Mouse (Mus musculus): Measurements from ENCODE around the gene Numa1.

GRCm38 (mm10) chr7:101886274-101886673, 47.6 kb upstream of the Numa1 start:
- TF ChIP-seq CTCF (conservative IDR thresholded peaks at IDR 0.05; ENCODE audit: insufficient read depth, insufficient read length, low read depth, low read length) (no peak), POLR2A (IDR thresholded peaks at IDR 0.05; ENCODE audit: low read depth, low read length) (no peak)
